Mouse (Mus musculus) kidney, embryonic 14.5 days (tissue): ENCODE data around the gene Osbpl2. TPM values are rescaled to one million over a fixed set of nuclear protein-coding genes. Genes with fewer than 3 reads are reported as not detected.

Experiments
- ATAC-seq: fragments of 200-750 bp; cut with Nextera tagmentation; 2 replicates; pipeline ENCODE4 v1.8.0; 2017; ENCODE audit warnings: moderate number of reproducible peaks, mild to moderate bottlenecking, moderate TSS enrichment, moderate library complexity; ENCODE audit not compliant: low FRiP score, low TSS enrichment
- H3K27ac ChIP-seq: fragments of 300-500 bp; sonication (generic); 2 replicates; pipeline ENCODE4 v1.5.1; 2014; ENCODE audit warnings: low read depth, mild to moderate bottlenecking, low read length, moderate library complexity, mixed read lengths
- H3K27me3 ChIP-seq: fragments of 300-500 bp; sonication (generic); 2 replicates; pipeline ENCODE4 v1.6.1; 2014; ENCODE audit warnings: mild to moderate bottlenecking, low read length; ENCODE audit not compliant: control insufficient read depth, insufficient read depth
- H3K36me3 ChIP-seq: fragments of 300-500 bp; sonication (generic); 2 replicates; pipeline ENCODE4 v1.6.1; 2014; ENCODE audit warnings: low read length, mixed read lengths; ENCODE audit not compliant: control insufficient read depth, insufficient read depth
- H3K4me1 ChIP-seq: fragments of 300-500 bp; sonication (generic); 2 replicates; pipeline ENCODE4 v1.6.1; 2014; ENCODE audit warnings: low read length, mixed read lengths; ENCODE audit not compliant: control insufficient read depth, insufficient read depth
- H3K4me2 ChIP-seq: fragments of 300-500 bp; sonication (generic); replicated peaks from 2 replicates; pipeline ENCODE4 v1.6.1; 2014; ENCODE audit warnings: low read depth, mild to moderate bottlenecking, low read length
- H3K4me3 ChIP-seq: fragments of 300-500 bp; sonication (generic); 2 replicates; pipeline ENCODE4 v1.5.1; 2014; ENCODE audit warnings: mild to moderate bottlenecking, low read length
- H3K9ac ChIP-seq: fragments of 300-500 bp; sonication (generic); 2 replicates; pipeline ENCODE4 v1.6.1; 2014; ENCODE audit warnings: low read depth, mild to moderate bottlenecking, low read length, moderate library complexity
- H3K9me3 ChIP-seq: fragments of 300-500 bp; sonication (generic); 2 replicates; pipeline ENCODE4 v1.6.1; 2016; ENCODE audit warnings: low read length; ENCODE audit not compliant: control insufficient read depth
- WGBS: fragments of 180-500 bp; shearing (Covaris S2); extraction: QIAGEN DNeasy Blood & Tissue Kit; methylation state at CpG from one replicate; pipeline ENCODE4 v1.1.7; 2014; 5-methylcytosine and 5-hydroxymethylcytosine counted together
- polyA plus RNA-seq: library from polyadenylated mRNA; unstranded; fragments of >200 nt; fragmentation: Nextera tagmentation; extraction: Ambion mirVana; gene quantifications from 2 replicates; pipeline ENCODE4 v1.2.1, GENCODE M21; 2014

Osbpl2 gene
- polyA plus RNA-seq, 1 experiment from 2014 or later, result 34.4 TPM

DNA sequence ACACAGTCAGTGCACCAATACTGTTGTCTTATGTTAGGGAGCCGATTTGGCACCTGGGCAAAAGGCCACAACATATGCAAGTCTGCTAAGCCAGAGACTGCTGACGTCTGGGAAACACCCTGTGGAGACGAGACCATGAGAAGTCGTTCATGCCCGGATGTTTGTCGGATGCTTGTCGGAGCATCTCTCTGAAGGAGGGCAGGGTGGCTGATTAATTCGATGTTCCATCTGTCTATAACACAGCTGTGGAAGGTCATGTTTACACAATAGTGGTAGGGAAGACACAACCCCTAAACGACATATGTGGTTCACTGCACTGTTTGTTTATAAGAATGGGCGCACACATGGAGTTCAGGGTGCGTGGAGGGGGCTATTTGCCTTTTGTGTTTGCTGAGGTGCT lies 81.6 kb downstream of the Osbpl2 start:
- WGBS, result 78% methylated on average over 11 of the region's 11 CpGs
- ATAC-seq, result no peak
- H3K27ac ChIP-seq, result no peak overlapping the region

DNA sequence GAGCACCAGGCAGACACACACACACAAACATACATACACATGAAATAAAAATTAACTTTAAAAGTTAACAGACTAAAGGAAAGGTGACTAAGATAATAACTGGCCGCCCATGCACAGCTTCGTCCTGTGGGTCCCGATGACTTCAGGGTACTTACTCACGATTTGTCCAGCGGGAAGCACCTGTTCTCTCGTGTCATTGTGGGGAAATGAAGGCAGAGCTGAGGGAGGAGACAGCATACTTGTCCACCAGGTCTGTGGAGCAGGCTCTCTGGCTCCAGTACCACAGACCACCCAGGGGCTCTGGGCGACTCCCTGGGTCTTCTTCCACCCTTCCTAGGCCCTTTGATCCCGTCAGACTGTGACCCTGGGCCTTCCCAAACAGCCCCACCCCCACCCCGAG lies 82.2 kb downstream of the Osbpl2 start:
- Histone ChIP-seq H3K4me2 (no peak overlapping the region), H3K9ac (no peak overlapping the region), H3K27ac (no peak overlapping the region), H3K9me3 (no peaks in the 10 kb centered on the region), H3K4me3 (no peak overlapping the region), H3K4me1 (no peaks in the 10 kb centered on the region), H3K36me3 (peaks cover 15% of the 10 kb centered on the region), H3K27me3 (no peaks in the 10 kb centered on the region)
- WGBS, result 66% methylated on average over 9 of the region's 9 CpGs
- ATAC-seq, result no peak

More for the DNA sequence above, 81.6 kb downstream of the Osbpl2 start:
- Histone ChIP-seq H3K9me3 (no peaks in the 10 kb centered on the region), H3K36me3 (peaks cover 21% of the 10 kb centered on the region), H3K27me3 (no peaks in the 10 kb centered on the region), H3K4me3 (no peak overlapping the region), H3K4me2 (no peak overlapping the region), H3K4me1 (no peaks in the 10 kb centered on the region), H3K9ac (no peak overlapping the region)

DNA sequence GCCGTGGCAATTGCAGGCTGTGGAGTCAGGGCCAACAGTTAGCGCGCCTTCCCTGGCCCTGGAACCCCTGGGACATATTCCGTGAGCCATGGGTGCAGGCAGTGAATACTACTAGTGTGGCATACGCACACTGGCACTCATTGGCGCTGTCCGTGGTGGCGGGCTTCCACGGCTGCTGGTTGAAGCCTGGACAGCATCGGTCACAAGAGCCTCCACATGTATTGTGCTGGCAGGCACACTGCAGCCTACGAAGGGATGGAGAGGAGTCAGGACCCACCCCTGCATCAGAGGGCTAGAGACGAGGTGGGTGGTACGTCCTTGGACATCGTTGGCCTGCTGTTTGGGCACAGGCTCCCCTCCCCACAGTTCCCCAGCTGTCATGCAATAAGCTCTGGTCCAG lies 83.2 kb downstream of the Osbpl2 start:
- WGBS, result 93% methylated on average over 14 of the region's 14 CpGs
- H3K4me1 ChIP-seq, result no peaks in the 10 kb centered on the region
- no peak for ATAC-seq
- H3K9me3 ChIP-seq, result no peaks in the 10 kb centered on the region
- H3K27ac ChIP-seq, result no peak overlapping the region
- H3K27me3 ChIP-seq, result no peaks in the 10 kb centered on the region
- no peak overlapping the region for H3K4me2 ChIP-seq
- peaks cover 11% of the 10 kb centered on the region; the same call in 1 of the 2 replicates for H3K36me3 ChIP-seq
- no peak overlapping the region for H3K4me3 ChIP-seq
- H3K9ac ChIP-seq, result no peak overlapping the region

DNA sequence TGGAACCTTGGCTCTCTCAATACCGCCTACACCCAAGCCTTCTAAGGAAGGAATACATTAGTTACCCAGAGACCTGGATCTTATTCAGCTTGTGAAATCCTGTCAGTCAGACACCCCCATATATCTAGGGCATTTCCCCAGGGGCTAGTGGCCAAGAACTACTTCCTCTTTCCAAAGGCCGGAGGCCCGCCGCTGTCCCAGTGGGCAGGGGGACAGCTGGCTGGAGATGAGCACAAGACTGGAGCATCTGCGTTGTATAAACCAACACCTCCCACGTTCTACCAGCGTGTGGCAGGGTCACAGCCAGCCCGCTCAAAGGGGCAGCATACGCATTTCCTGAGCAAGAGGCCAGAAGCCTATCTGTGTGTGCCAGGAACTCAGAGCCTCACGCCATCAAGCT lies 83.7 kb downstream of the Osbpl2 start:
- H3K9me3 ChIP-seq, result no peaks in the 10 kb centered on the region
- no peak overlapping the region for H3K9ac ChIP-seq
- H3K27me3 ChIP-seq, result no peaks in the 10 kb centered on the region
- H3K27ac ChIP-seq, result no peak overlapping the region
- H3K4me1 ChIP-seq, result no peaks in the 10 kb centered on the region
- no peak overlapping the region for H3K4me3 ChIP-seq
- no peak for ATAC-seq
- 62% methylated on average over 10 of the region's 10 CpGs for WGBS
- H3K4me2 ChIP-seq, result no peak overlapping the region
- H3K36me3 ChIP-seq, result peaks cover 11% of the 10 kb centered on the region; the same call in 1 of the 2 replicates

DNA sequence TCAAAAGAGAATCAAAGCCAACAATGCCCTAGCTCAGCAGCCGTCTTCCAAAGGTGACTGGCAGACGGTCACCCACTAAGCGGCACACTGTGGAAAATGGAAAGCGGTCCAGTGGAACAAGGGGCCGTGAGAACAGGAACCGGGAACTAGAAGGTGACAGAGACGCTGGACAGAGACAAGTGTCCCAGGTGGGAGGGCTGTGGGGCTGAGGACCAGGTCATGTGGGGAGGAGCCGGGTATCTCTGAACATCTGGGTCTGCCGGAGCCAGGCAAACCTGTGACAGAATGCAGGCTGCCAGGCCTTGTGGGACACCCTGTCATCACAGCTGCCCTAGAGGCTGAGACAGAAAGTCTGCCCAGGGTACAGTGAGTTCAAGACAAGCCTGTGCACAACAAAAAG lies 85.4 kb downstream of the Osbpl2 start:
- Histone ChIP-seq H3K4me1 (no peaks in the 10 kb centered on the region), H3K9ac (no peak overlapping the region), H3K4me2 (no peak overlapping the region), H3K36me3 (peaks cover 8% of the 10 kb centered on the region; the same call in 1 of the 2 replicates), H3K27me3 (no peaks in the 10 kb centered on the region), H3K9me3 (no peaks in the 10 kb centered on the region), H3K27ac (no peak overlapping the region), H3K4me3 (no peak overlapping the region)
- 81% methylated on average over 9 of the region's 9 CpGs for WGBS
- no peak for ATAC-seq

DNA sequence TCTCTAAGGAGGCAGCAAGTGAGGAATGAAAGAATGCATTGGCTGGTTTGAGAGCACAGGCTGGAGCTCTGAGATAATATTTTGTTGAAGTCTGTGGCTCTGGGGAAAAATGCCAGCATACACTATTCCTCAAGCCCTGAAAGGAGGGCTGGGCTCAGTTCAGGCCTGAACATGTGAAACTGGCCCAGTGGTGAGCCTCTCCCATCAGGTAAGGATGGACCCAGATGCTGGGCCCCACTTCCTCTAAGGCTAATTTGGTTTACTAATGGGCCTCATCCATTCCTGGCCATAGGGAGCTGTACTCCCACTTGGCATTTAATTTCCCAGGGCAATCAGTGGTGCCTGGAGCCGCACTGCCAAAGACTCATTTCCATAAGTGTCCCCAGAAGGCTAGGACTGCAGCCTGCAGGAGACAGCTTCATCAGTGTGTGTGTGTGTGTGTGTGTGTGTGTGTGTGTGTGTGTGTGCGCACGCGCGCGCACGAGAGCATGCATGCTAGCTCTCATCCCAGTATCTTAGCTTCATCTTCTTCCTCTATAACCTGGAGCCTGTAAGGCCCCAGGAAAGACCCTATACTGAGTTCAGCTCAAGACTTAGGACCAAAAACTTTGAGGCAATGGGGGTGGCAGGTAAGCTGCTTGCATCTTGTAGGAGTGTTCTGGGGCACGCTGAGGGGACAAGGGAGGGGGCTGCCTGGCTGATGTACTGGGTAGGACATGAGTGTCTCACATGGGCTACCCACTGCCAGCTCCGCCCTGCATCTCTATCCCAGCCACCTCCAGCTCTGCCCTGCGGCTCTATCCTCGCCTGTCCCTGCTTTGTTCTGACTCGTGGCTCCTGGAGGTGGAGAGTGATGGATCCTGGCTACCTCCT lies 86.2 kb downstream of the Osbpl2 start:
- no peak overlapping the region for H3K9ac ChIP-seq
- 85% methylated on average over 12 of the region's 12 CpGs for WGBS

DNA sequence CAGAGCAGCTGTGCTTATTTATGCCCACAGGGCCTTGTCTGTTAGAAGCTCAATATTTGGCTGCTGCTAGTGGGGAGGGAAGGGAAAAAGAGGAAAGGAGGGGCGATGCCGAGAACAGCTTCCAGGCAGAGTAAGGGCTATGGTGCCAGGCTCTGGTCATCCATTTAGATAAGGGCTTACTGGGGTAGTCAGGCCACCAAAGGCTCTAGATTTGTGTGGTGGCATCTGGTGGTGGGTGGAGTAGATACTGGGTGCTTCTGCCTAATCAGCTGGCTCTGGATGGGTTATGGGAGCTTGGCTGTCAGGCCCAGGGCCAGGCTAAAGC lies 86.8 kb downstream of the Osbpl2 start:
- 90% methylated on average over 2 of the region's 2 CpGs for WGBS
- H3K4me2 ChIP-seq, result no peak overlapping the region

More for the DNA sequence above, 86.2 kb downstream of the Osbpl2 start:
- no peaks in the 10 kb centered on the region for H3K4me1 ChIP-seq
- H3K4me2 ChIP-seq, result no peak overlapping the region
- no peaks in the 10 kb centered on the region for H3K27me3 ChIP-seq
- H3K9me3 ChIP-seq, result no peaks in the 10 kb centered on the region
- H3K4me3 ChIP-seq, result no peak overlapping the region
- H3K27ac ChIP-seq, result no peak overlapping the region
- peaks cover 8% of the 10 kb centered on the region; the same call in 1 of the 2 replicates for H3K36me3 ChIP-seq
- no peak for ATAC-seq

DNA sequence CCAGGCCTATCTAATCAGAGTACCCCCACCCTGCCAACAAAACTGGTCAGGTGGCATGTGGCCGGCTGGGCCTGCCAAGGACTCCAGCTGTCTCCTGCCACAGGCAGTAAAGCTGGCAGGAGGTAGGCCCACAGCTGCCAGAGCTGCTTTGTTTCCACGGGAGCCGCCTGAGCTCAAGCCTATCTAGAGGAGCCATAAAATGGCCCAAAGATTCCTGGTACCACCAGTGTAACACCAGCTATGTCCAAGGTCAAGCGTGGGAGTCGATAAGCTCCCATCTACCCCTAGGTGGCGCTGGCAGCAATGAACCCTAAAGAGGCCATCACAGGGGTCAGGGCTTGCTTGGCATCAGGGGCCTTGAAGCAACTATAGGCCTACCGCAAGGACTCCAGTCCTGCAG lies 88.7 kb downstream of the Osbpl2 start:
- H3K4me2 ChIP-seq, result no peak overlapping the region
- ATAC-seq, result no peak
- H3K9me3 ChIP-seq, result 0 out of 2 replicates have a peak, but pooled peaks cover 2% of the 10 kb centered on the region
- H3K4me1 ChIP-seq, result no peaks in the 10 kb centered on the region
- 63% methylated on average over 7 of the region's 7 CpGs for WGBS
- H3K36me3 ChIP-seq, result no peaks in the 10 kb centered on the region; the same call in 1 of the 2 replicates
- no peak overlapping the region for H3K4me3 ChIP-seq
- H3K27me3 ChIP-seq, result no peaks in the 10 kb centered on the region
- H3K27ac ChIP-seq, result no peak overlapping the region
- no peak overlapping the region for H3K9ac ChIP-seq

More for the DNA sequence above, 86.8 kb downstream of the Osbpl2 start:
- no peaks in the 10 kb centered on the region for H3K9me3 ChIP-seq
- H3K27ac ChIP-seq, result no peak overlapping the region
- H3K27me3 ChIP-seq, result no peaks in the 10 kb centered on the region
- H3K9ac ChIP-seq, result no peak overlapping the region
- no peak overlapping the region for H3K4me3 ChIP-seq
- H3K4me1 ChIP-seq, result no peaks in the 10 kb centered on the region
- H3K36me3 ChIP-seq, result peaks cover 5% of the 10 kb centered on the region; the same call in 1 of the 2 replicates
- ATAC-seq, result no peak

DNA sequence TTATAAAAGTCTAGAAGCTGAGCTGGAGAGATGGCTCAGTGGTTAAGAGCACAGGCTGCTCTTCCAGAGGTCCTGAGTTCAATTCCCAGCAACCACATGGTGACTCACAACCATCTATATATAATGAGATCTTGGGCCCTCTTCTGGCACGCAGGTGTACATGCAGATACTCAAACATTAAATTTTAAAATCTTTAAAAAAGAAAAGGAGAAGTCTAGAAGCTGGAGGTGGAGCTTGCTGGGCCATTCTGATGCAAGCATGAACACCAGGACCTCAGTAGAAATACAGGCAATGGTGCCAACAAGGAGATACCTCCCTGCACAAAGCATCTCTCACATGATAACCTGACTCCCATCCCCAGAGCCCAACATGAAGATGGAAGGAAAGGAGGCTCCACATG lies 89.9 kb downstream of the Osbpl2 start:
- no peak overlapping the region for H3K27ac ChIP-seq

More for the DNA sequence above, 89.9 kb downstream of the Osbpl2 start:
- Histone ChIP-seq H3K4me2 (no peak overlapping the region), H3K27me3 (no peaks in the 10 kb centered on the region), H3K4me3 (no peak overlapping the region), H3K9me3 (0 out of 2 replicates have a peak, but pooled peaks cover 2% of the 10 kb centered on the region), H3K36me3 (no peaks in the 10 kb centered on the region; the same call in 1 of the 2 replicates), H3K4me1 (no peaks in the 10 kb centered on the region), H3K9ac (no peak overlapping the region)
- 80% methylated on average over 1 of the region's 1 CpGs for WGBS
- no peak for ATAC-seq
